Mouse (Mus musculus): ENCODE results near the gene Vmn1r127. TPM values are rescaled to one million over a fixed set of nuclear protein-coding genes. Genes with fewer than 3 reads are reported as not detected.
"Not testable (repeated sequence)": the region's sequence is repeated elsewhere in the genome, so short reads cannot be mapped to it uniquely, and the experiment has no call there.

Vmn1r127 gene
- polyA plus RNA-seq (2014; fragmentation: Nextera tagmentation; extraction: Ambion mirVana): not detected in 2 replicates

DNA sequence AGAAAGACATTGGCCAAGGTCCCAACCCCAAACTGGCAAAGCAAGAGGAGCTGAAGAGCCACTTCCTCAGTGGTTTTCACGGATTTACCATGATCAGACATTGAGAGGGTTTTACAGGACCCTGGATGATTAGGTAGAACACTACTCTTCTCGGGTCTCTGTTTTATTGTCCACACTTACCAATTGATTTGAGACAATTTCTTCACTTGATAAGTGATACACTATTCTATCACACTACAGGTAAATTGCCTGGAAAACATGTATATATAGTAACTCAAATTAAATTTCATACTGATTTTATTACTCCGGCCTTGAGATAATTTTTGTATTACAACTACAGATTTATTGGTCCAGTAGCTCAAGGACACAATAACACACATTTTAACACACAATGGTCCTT is at the start of gene Vmn1r127:
Vmn1r127 (minus strand) TSS at position 101 of the 400 bp plus-strand sequence.
- not testable (repeated sequence) for H3K4me2 ChIP-seq (ENCODE audit: low read depth); H3K36me3 ChIP-seq (ENCODE audit: control insufficient read depth, insufficient read depth, low read length); H3K9me3 ChIP-seq (ENCODE audit: control insufficient read depth, low read length); H3K9ac ChIP-seq (ENCODE audit: low read length); H3K27me3 ChIP-seq (ENCODE audit: control insufficient read depth, insufficient read depth, low read length); DNase-seq (ENCODE audit: low spot score); H3K4me3 ChIP-seq (ENCODE audit: low read depth, low read length); H3K27ac ChIP-seq (ENCODE audit: low read depth, low read length); ATAC-seq (ENCODE audit: insufficient read depth, low FRiP score, low TSS enrichment); H3K4me1 ChIP-seq (ENCODE audit: control insufficient read depth, insufficient read depth, low read length)
- WGBS: no CpG with 5 or more reads among the region's 3 CpGs

DNA sequence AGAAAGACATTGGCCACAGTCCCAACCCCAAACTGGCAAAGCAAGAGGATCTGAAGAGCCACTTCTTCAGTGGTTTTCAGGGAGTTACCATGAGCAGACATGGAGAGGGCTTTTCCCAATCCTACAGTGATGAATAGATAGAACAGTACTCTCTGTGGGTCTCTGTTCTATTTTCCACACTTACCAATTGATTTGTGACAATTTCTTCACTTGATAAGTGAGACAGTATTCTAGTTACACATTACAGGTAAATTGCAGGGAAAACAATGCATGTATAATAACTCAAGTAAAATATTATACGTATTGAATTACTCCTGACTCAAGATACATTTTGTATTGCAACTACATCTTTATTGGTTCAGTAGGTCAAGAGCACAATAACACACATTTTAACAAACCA is 41.5 kb upstream of the Vmn1r127 start, which contains the start of gene Vmn1r129:
Vmn1r129 (minus strand) TSS at position 101 of the 400 bp plus-strand sequence.
- not testable (repeated sequence) for DNase-seq (ENCODE audit: low spot score); H3K4me1 ChIP-seq (ENCODE audit: control insufficient read depth, insufficient read depth, low read length); ATAC-seq (ENCODE audit: insufficient read depth, low FRiP score, low TSS enrichment); H3K36me3 ChIP-seq (ENCODE audit: control insufficient read depth, insufficient read depth, low read length); H3K9ac ChIP-seq (ENCODE audit: low read length); H3K27me3 ChIP-seq (ENCODE audit: control insufficient read depth, insufficient read depth, low read length); H3K4me2 ChIP-seq (ENCODE audit: low read depth); H3K4me3 ChIP-seq (ENCODE audit: low read depth, low read length); H3K9me3 ChIP-seq (ENCODE audit: control insufficient read depth, low read length); H3K27ac ChIP-seq (ENCODE audit: low read depth, low read length)
- WGBS: no CpG with 5 or more reads among the region's 1 CpGs

DNA sequence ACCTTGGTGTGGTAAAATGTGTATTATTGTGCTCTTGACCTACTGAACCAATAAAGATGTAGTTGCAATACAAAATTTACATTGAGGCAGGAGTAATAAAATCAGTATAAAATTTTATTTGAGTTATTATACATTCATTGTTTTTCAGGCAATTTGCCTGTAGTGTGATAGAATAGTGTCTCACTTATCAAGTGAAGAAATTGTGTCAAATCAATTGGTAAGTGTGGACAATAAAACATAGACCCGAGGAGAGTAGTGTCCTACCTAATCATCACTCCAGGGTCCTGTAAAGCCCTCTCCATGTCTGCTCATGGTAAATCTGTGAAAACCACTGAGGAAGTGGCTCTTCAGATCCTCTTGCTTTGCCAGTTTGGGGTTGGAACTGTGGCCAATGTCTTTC is 29.4 kb upstream of the Vmn1r127 start, which contains the start of gene Vmn1r128:
Vmn1r128 (plus strand) TSS at position 301 of the 400 bp plus-strand sequence.
- H3K9ac ChIP-seq (ENCODE audit: low read length); H3K9me3 ChIP-seq (ENCODE audit: control insufficient read depth, low read length); ATAC-seq (ENCODE audit: insufficient read depth, low FRiP score, low TSS enrichment); H3K27ac ChIP-seq (ENCODE audit: low read depth, low read length); H3K4me3 ChIP-seq (ENCODE audit: low read depth, low read length); DNase-seq (ENCODE audit: low spot score); H3K4me2 ChIP-seq (ENCODE audit: low read depth); H3K4me1 ChIP-seq (ENCODE audit: control insufficient read depth, insufficient read depth, low read length); H3K36me3 ChIP-seq (ENCODE audit: control insufficient read depth, insufficient read depth, low read length); H3K27me3 ChIP-seq (ENCODE audit: control insufficient read depth, insufficient read depth, low read length): not testable (repeated sequence)
- 72% methylated on average over 1 of the region's 1 CpGs for WGBS

DNA sequence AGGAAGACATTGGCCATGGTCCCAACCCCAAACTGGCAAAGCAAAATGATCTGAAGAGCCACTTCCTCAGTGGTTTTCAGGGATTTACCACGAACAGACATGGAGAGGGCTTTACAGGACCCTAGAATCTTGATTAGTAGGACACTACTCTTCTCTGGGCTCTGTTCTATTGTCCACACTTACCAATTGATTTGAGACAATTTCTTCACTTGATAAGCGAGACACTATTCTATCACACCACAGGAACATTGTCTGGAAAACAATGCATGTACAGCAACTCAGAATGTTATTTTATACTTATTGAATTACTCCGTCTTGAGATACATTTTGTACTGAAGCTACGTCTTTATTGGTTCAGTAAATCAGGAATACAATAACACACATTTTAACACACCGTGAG is 18.3 kb downstream of the Vmn1r127 start, which contains the start of gene Vmn1r126:
Vmn1r126 (minus strand) TSS at position 101 of the 400 bp plus-strand sequence.
- not testable (repeated sequence) for H3K4me3 ChIP-seq (ENCODE audit: low read depth, low read length); DNase-seq (ENCODE audit: low spot score); H3K4me1 ChIP-seq (ENCODE audit: control insufficient read depth, insufficient read depth, low read length); H3K27me3 ChIP-seq (ENCODE audit: control insufficient read depth, insufficient read depth, low read length); H3K36me3 ChIP-seq (ENCODE audit: control insufficient read depth, insufficient read depth, low read length); ATAC-seq (ENCODE audit: insufficient read depth, low FRiP score, low TSS enrichment); H3K9ac ChIP-seq (ENCODE audit: low read length); H3K27ac ChIP-seq (ENCODE audit: low read depth, low read length); H3K9me3 ChIP-seq (ENCODE audit: control insufficient read depth, low read length); H3K4me2 ChIP-seq (ENCODE audit: low read depth)
- WGBS: no CpG with 5 or more reads among the region's 5 CpGs

DNA sequence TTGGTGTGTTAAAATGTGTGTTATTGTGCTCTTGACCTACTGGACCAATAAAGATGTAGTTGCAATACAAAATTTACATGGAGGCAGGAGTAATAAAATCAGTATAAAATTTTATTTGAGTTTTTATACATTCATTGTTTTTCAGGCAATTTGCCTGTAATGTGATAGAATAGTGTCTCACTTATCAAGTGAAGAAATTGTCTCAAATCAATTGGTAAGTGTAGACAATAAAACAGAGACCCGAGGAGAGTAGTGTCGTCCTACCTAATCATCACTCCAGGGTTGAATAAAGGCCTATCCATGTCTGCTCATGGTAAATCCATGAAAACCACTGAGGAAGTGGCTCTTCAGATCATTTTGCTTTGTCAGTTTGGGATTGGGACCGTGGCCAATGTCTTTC is 47.8 kb downstream of the Vmn1r127 start, which contains the start of gene Vmn1r125:
Vmn1r125 (plus strand) TSS at position 301 of the 400 bp plus-strand sequence.
- 79% methylated on average over 3 of the region's 3 CpGs for WGBS

More for the DNA sequence above, 47.8 kb downstream of the Vmn1r127 start, which contains the start of gene Vmn1r125:
- H3K9me3 ChIP-seq (ENCODE audit: control insufficient read depth, low read length); H3K27me3 ChIP-seq (ENCODE audit: control insufficient read depth, insufficient read depth, low read length); H3K9ac ChIP-seq (ENCODE audit: low read length); H3K4me3 ChIP-seq (ENCODE audit: low read depth, low read length); H3K4me2 ChIP-seq (ENCODE audit: low read depth); DNase-seq (ENCODE audit: low spot score); H3K36me3 ChIP-seq (ENCODE audit: control insufficient read depth, insufficient read depth, low read length); H3K4me1 ChIP-seq (ENCODE audit: control insufficient read depth, insufficient read depth, low read length); ATAC-seq (ENCODE audit: insufficient read depth, low FRiP score, low TSS enrichment); H3K27ac ChIP-seq (ENCODE audit: low read depth, low read length): not testable (repeated sequence)

Other genes starting within 250 kb of the Vmn1r127 start
- not detected in 2 replicates for gene Vmn1r121, start 221.3 kb downstream of the Vmn1r127 start, polyA plus RNA-seq (2014; fragmentation: Nextera tagmentation; extraction: Ambion mirVana)
- not detected in 2 replicates for gene Vmn1r122, start 185.7 kb downstream of the Vmn1r127 start, polyA plus RNA-seq (2014; fragmentation: Nextera tagmentation; extraction: Ambion mirVana)
- gene Vmn1r123, start 157.7 kb downstream of the Vmn1r127 start, polyA plus RNA-seq (2014; fragmentation: Nextera tagmentation; extraction: Ambion mirVana): not detected in 2 replicates
- not detected in 2 replicates for gene Gm5157, start 129.4 kb downstream of the Vmn1r127 start, polyA plus RNA-seq (2014; fragmentation: Nextera tagmentation; extraction: Ambion mirVana)
- gene Vmn1r124, start 59.2 kb downstream of the Vmn1r127 start, polyA plus RNA-seq (2014; fragmentation: Nextera tagmentation; extraction: Ambion mirVana): not detected in 2 replicates
- not detected in 2 replicates for gene Vmn1r125, start 47.7 kb downstream of the Vmn1r127 start, polyA plus RNA-seq (2014; fragmentation: Nextera tagmentation; extraction: Ambion mirVana)
- gene Vmn1r126, start 18.4 kb downstream of the Vmn1r127 start, polyA plus RNA-seq (2014; fragmentation: Nextera tagmentation; extraction: Ambion mirVana): not detected in 2 replicates
- gene Vmn1r128, start 29.5 kb upstream of the Vmn1r127 start, polyA plus RNA-seq (2014; fragmentation: Nextera tagmentation; extraction: Ambion mirVana): not detected in 2 replicates
- not detected in 2 replicates for gene Vmn1r129, start 41.4 kb upstream of the Vmn1r127 start, polyA plus RNA-seq (2014; fragmentation: Nextera tagmentation; extraction: Ambion mirVana)
- not detected in 2 replicates for gene Gm6882, start 112.9 kb upstream of the Vmn1r127 start, polyA plus RNA-seq (2014; fragmentation: Nextera tagmentation; extraction: Ambion mirVana)
- not detected in 2 replicates for gene Vmn1r130, start 191.9 kb upstream of the Vmn1r127 start, polyA plus RNA-seq (2014; fragmentation: Nextera tagmentation; extraction: Ambion mirVana)
- gene Vmn1r131, start 226.2 kb upstream of the Vmn1r127 start, polyA plus RNA-seq (2014; fragmentation: Nextera tagmentation; extraction: Ambion mirVana): not detected in 2 replicates